Mouse (Mus musculus) cerebellum, adult 9-11 months (tissue): ENCODE results near the gene Tcte3.
A peak's percentile ranks its signal among the peaks of the same experiment; 100 is the strongest.
"Not testable (repeated sequence)": the region's sequence is repeated elsewhere in the genome, so short reads cannot be mapped to it uniquely, and the experiment has no call there.

Source experiments
- DNase-seq: peaks from one replicate; pipeline ENCODE4 v3.0.0; 2022

Gene Tcte3

GRCm38 (mm10) chr17:15041175-15041729 lies at the start of gene Tcte3, which contains the start of the genes Ermard and Gm3448:
Gene Tcte3, minus strand, starts transcription at chr17:15041488.
Gene Ermard, plus strand, starts transcription at chr17:15041208.
Gene Gm3448, minus strand, starts transcription at chr17:15041537.
- DNase-seq = peak; percentile 56

DNA sequence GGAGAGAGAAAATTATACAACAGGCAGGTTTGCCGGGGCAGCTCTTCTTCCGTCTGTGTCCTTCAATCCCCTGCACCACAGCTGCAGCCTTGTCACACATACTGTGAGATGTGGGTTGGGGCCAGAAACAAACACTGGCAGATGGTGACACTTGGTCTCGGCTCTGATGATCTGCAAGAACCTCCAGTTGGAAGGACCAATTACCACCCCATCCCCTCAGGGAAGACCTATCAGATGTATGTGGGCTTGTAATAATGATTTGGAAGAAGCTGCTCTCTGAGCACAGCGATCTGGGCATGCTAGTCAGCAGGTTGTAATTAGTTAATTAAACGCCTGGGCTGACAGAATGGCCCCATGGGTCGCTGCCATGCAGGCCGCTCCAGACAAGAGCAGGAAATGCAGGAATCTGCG lies 47.3 kb upstream of the Tcte3 start:
- peak; percentile 51 for DNase-seq

- DNase-seq = no peak
These were observed 46.9 kb upstream of the Tcte3 start for GRCm38 (mm10) chr17:15088166-15088565.

DNA sequence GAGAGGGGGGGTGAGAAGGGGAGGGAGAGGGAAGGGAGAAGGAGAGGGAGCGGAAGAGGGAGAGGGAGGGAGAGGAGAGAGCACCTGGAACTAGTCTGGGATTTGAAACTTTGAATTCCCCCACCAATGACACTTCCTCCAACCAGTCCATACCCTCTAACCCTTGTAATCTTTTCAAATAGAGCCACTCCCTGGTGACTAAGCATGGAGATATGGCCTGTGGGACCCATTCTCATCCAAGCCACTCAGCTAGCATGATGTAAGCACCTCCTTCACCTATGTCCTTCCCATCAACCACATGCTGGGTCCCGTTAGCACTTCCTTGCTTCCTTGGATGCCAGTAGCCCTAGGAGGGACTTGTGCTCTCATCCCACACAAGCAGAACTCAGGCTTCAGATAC lies 43.7 kb upstream of the Tcte3 start:
- no peak for DNase-seq

- DNase-seq = no peak
These were observed 43.0 kb upstream of the Tcte3 start for GRCm38 (mm10) chr17:15084226-15084848.

DNA sequence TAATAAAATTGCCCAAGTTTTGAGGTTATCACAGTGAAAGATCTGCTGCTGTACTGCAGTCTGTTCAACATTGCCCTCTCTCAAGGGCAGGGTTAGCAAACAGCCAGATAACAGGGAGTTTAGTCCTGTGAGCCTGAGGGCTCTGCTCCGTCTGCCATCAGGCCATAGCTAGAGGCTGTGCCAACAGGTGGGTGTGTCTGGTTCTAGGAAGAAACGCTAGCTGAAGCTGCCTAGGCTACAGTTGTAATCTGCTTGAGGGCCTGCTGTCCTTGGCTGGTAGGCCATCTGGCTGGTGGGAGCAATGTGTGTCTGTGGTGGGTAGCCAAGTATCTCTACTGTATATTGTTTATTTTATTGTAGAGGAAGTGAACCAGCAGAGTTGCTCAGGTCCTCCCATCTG lies 36.2 kb upstream of the Tcte3 start:
- no peak for DNase-seq

DNA sequence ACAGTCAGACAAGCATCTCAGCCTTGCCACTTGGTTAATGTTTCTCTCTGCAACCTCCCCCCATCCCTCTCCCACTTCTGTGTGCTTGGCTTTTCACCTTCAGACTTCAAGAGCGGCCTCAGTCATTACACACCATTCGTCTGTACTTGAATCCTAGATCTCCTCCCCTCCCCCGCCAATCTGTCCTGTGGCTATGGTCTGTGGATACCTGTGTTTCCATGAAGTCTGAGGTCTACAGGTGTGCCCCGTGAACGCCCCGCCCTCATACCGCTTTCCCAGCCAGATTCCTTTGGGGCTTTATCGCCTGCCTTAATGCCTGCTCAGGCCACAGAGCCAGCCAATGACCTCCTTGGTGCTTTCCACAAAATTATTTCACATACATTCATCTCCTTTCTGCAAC lies 33.7 kb upstream of the Tcte3 start:
- no peak for DNase-seq

DNA sequence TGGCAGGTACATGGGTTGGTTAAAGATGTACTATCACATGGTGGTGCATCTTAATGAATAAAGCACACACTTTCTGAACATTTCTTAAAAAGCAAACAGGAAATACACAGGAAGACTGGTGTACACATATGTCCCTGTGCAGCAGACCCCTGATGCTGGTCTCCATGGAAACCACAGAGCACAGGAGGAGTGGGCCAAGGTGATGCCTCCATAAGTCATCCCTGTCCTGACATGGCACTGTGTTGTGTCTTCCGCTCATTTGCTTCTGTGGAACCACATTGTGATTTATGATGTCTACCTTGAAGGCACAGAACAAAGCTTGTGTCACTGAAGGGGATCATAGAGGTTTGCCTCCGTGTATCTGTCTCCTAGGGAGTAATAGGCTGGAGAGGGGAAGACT lies 30.9 kb upstream of the Tcte3 start:
- DNase-seq = no peak

DNA sequence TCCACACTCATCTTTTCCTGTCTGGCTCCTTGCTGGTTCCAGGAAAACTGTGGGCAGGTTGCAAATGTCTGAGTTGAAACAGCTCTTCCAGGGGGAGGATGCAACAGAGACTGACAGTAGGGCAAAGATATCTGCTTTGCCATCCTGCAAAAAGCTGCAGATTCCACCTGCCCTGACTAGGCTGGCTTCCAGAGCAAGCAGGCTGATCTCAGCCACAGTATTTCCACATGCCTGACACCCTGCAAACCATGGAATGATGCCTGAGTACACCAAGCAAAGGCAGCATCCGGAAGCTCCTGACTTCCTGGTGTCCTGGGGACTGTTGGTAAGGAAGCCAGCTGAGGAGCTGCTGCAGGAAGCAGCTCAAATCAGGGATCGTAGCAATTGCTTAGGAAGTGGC lies 27.8 kb upstream of the Tcte3 start:
- no peak for DNase-seq

- DNase-seq = no peak
These were observed 26.9 kb upstream of the Tcte3 start for GRCm38 (mm10) chr17:15068040-15068792.

GRCm38 (mm10) chr17:15066911-15067310 lies 25.6 kb upstream of the Tcte3 start:
- no peak for DNase-seq

- DNase-seq = no peak
These were observed 24.8 kb upstream of the Tcte3 start for GRCm38 (mm10) chr17:15066066-15066465.

GRCm38 (mm10) chr17:15065391-15066024 lies 24.2 kb upstream of the Tcte3 start:
- peak; percentile 56 for DNase-seq

DNA sequence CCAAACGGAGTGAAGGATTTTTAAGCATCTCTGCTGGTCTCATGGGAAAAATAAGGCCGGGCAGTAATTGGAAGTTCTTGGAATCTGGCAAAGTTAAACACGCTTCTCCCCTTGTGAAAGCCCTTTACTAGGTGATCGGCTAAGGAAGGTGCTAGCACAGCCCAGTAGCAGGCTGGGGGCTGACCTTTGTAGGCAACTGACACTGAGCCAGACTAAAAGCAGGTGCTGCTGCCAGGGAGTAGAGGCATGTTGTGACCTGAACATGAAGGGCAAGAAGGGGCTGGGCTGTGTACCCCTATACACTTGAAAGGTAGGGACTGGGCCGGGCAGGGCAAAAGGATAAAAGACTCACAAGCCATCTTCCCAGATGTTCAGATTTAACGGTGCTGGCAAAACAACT lies 19.1 kb upstream of the Tcte3 start:
- DNase-seq = no peak

DNA sequence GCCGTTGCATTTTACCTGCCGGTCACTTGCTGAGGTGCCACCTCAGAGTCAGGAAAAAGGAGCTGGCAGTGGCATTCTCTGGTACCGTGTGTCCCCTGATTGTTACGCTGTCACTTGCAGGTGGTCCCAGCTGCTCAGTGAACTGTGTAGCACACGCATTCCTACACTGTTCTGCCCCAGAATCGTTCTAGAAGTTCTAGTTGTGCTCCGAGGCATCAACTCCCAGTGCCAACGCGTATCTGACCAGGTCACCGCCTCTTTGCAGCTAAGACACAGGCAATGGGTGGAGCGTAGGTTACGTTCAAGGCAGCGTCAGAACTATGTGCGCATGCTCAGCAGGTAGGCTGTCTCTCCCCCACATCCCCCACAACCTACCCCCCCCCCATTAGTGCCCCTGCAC lies 18.4 kb upstream of the Tcte3 start:
- DNase-seq = no peak

GRCm38 (mm10) chr17:15058161-15058591 lies 16.9 kb upstream of the Tcte3 start:
- no peak for DNase-seq

DNA sequence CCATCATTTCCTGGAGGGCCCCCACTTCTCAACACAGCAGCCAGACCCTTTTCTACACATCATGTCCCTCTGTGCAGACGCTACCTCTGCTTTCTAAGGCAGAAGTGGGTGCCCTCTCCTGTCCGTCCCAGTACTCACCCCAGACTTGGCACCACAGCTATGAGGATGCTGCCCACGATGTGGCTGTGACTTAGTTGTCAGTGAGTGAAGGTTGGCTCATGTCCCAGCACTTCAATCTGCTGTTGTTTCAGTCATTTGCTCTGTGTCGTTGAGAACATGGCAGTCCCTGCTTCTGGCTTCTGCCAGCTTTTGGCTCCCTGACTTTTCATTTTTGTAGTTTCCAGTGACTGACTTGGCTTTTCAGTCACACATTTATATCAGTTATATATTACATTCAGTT lies 14.6 kb upstream of the Tcte3 start:
- DNase-seq = no peak

- DNase-seq = not testable (repeated sequence)
These were observed 12.5 kb upstream of the Tcte3 start for GRCm38 (mm10) chr17:15053829-15054200.

DNA sequence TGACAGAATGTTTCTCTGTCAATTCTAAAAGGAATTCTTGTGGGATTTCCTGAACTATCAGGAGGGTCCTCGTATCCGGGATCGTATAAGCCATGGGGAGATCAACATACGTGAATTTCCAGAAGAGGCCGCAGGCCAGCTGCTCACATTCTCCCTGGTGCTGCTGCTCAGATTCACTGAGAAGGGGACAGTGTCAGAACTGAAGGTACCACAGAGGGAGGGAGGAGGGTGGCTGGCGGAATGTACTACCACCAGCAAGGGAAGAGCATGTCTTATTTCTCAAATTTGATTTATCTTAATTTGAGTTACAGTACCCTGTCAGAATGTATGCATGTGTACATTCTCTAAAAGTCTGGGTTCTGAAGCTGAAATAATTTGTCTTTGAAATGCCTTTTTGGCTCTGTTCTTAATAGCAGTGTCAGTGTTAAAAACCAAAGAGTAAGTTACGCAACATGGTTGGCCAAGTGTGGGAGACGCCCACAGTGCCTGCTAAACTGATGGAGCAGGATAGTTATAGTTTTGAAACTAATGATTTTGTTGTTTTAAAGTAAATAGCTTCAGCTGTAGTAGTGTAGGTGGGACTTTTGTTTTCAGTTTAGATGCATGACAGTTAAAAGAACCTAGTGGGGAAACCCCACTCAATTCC lies 12.0 kb upstream of the Tcte3 start:
- DNase-seq = not testable (repeated sequence)

DNA sequence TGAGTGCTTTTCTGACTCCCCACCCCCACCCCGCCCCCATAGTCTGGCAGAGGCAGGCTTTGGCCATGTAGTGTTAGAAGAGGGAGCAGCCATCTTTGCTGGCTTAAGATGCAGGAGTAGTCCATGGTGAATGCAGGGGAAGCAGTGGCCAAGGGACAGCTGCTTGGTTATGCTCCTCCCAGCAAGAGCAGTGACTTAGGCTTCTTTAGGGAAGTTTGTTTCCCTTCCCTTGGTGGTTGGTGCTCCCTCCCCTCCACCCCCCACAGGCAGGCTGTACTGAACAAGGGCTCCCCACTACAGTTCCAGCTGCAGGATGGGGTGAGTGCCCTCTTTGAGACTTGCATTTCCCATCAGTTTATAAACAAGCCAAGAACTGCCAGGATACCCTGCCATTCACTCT lies 11.5 kb upstream of the Tcte3 start:
- DNase-seq = not testable (repeated sequence)

DNA sequence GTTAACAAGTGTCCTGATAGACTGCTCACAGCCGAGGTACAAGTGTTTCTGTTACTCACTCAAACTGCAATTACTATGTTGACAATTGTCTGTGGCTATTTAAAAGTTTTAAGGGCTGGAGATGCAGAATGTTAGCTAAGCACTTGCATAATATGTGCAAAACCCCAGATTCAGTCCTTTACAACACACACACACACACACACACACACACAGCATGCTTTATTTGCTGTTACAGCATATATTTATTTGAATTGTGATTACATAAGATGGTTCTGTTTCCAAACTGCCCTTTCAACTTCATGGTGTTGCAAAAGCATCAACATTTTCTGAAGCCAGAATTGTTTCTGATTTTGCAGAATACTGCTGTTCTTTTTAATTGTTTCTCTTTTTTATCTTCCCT lies 9.1 kb upstream of the Tcte3 start:
- DNase-seq = not testable (repeated sequence)

- DNase-seq = not testable (repeated sequence)
These were observed 833 bp downstream of the Tcte3 start for GRCm38 (mm10) chr17:15040455-15040854.

DNA sequence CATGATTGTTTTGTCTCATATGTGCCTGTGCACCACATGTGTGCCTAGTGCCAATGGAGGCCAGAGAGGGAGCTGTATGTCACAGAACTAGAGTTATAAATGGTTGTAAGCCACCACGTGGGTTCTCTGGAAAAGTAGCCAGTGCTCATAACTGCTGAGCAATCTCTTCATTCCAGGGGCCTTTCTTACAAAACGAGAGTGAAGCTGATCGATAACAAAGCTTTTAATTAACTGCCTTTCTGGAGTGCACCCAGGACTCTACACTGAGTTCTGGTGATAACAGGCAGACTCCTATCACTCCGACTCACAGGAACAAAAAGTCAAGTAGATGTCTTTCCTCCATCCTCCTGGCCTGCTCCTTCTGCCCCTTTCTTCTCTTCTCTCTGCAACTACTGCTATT lies 9.9 kb downstream of the Tcte3 start:
- DNase-seq = not testable (repeated sequence)
